Mouse (Mus musculus) heart, adult 2 months (tissue): Measurements from ENCODE around the gene Zfp706. TPM values are rescaled to one million over a fixed set of nuclear protein-coding genes. Genes with fewer than 3 reads are reported as not detected.

Experiments
- DNase-seq, 2 experiments: peaks; one replicate each; pipeline ENCODE4 v3.0.0; 2021
- H3K27ac ChIP-seq: fragments of 200-600 bp; 2 replicates; pipeline ENCODE4 v1.8.1; 2022
- H3K27me3 ChIP-seq: fragments of 200-500 bp; 2 replicates; pipeline ENCODE4 v1.6.1; 2012; ENCODE audit warnings: mild to moderate bottlenecking, low read length, inconsistent platforms, mixed read lengths; ENCODE audit not compliant: control insufficient read depth, insufficient read depth
- H3K36me3 ChIP-seq: fragments of 200-500 bp; 2 replicates; pipeline ENCODE4 v1.6.1; 2012; ENCODE audit warnings: low read length, inconsistent platforms; ENCODE audit not compliant: control insufficient read depth, insufficient read depth
- H3K4me1 ChIP-seq: fragments of 200-500 bp; 2 replicates; pipeline ENCODE4 v1.6.1; 2011; ENCODE audit warnings: low read length; ENCODE audit not compliant: control insufficient read depth, insufficient read depth
- H3K4me3 ChIP-seq: fragments of 200-600 bp; 2 replicates; pipeline ENCODE4 v1.8.1; 2022
- H3K79me2 ChIP-seq: fragments of 200-500 bp; replicated peaks from 2 replicates; pipeline ENCODE4 v1.6.1; 2012; ENCODE audit warnings: mild to moderate bottlenecking, inconsistent platforms, low read length, moderate library complexity, mixed read lengths; ENCODE audit not compliant: control insufficient read depth, insufficient read depth
- H3K9ac ChIP-seq: fragments of 200-500 bp; 2 replicates; pipeline ENCODE4 v1.6.1; 2012; ENCODE audit warnings: low read depth, mild to moderate bottlenecking, control low read depth, inconsistent platforms, low read length, mixed read lengths
- CTCF ChIP-seq: fragments of 200-600 bp; IDR thresholded peaks from 2 replicates; pipeline ENCODE4 v1.8.1; 2022; ENCODE audit warnings: antibody characterized with exemption, mild to moderate bottlenecking, moderate library complexity
- EP300 ChIP-seq: fragments of 200-500 bp; IDR thresholded peaks from 2 replicates; pipeline ENCODE4 v1.6.1; 2011; ENCODE audit warnings: low read depth, low read length, control low read depth; ENCODE audit not compliant: insufficient read depth
- POLR2A ChIP-seq: fragments of 200-500 bp; IDR thresholded peaks from 2 replicates; pipeline ENCODE4 v1.6.1; 2011; ENCODE audit warnings: mild to moderate bottlenecking, low read depth, low read length, control low read depth; ENCODE audit not compliant: insufficient read depth
- WGBS: fragments of 180-500 bp; shearing (Covaris S2); methylation state at CpG from one replicate; pipeline ENCODE4 v1.1.7; 2018; 5-methylcytosine and 5-hydroxymethylcytosine counted together
- intact Hi-C: fragments of 180-260 bp; cut with DNase I; formaldehyde crosslinking; loops from one replicate; pipeline ENCODE4 v1.15.1; 2025
- polyA plus RNA-seq: library from polyadenylated mRNA; depleted of rRNA; stranded (reverse); fragments of >200 nt; gene quantifications from 2 replicates; pipeline ENCODE4 v1.2.3, GENCODE M21; 2012
- total RNA-seq, 2 experiments: library from RNA; stranded (reverse); gene quantifications; 2 replicates each; pipeline ENCODE4 v1.2.3; 2021

Zfp706 gene
- total and polyA plus RNA-seq, 3 experiments, result 61.1 to 240 (median 205) TPM

DNA sequence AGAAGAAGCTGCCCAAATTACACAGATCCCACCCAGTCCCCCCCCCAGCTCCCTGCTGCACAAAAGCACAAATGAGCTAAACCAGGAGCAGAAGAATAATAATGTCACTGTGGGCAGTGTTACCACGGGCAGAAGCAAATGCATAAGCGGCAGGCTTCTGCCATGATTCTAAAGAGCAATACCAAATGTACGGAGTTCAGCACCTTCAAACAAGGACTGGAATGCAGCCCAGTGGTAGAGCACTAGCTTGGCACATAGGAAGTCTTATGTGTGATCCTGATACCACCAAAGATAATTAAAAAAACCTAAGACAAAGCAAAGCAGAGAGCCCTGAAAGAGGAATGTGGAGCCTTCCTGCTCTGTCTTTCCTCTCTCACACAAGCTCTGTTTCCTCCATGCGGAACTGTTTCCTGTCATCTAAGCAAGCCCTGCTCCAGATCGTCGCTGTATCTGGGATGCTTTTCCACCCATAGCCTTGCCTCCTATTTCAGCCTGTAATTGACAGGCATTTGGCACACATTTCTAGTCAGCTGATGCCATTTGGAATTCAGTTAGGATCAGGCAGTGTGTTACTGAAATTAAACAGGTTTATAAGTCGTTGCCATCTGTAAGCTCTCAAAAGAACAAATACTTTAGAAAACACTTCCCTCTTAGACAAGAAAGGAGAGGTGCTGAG is 29.0 kb upstream of the Zfp706 start:
- H3K4me1 ChIP-seq, result peaks cover 2% of the 10 kb centered on the region; the same call in 1 of the 2 replicates
- no peak overlapping the region for H3K4me3 ChIP-seq
- no peaks in the 10 kb centered on the region for H3K27me3 ChIP-seq
- H3K79me2 ChIP-seq, result no peaks in the 10 kb centered on the region
- intact Hi-C loops, result no loop called here
- H3K36me3 ChIP-seq, result no peaks in the 10 kb centered on the region
- H3K27ac ChIP-seq, result no peak overlapping the region
- TF ChIP-seq POLR2A (no peak), EP300 (no peak), CTCF (no peak)
- DNase-seq, result no peak
- H3K9ac ChIP-seq, result no peak overlapping the region
- WGBS, result 19% methylated on average over 7 of the region's 7 CpGs

DNA sequence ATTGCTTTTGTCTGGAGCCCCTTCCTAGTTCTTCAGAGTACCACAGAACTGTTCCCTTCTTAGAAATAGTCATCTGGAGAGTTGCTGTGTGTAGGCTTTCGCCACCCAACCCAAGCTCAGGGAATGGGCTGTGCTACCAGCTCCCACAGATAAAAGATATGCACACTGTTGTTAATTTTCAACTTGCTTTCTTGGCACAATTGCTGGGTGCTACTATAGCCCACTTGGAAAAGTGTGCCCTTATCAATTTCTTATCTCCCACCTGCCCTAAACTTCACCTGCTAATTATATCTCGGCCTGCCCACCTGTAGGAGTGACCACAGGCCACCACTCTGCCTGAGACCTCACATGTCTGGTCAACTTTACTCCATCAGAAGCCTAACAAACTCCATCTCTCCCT is 26.6 kb upstream of the Zfp706 start:
- H3K79me2 ChIP-seq, result no peaks in the 10 kb centered on the region
- H3K9ac ChIP-seq, result no peak overlapping the region
- intact Hi-C loops, result no loop called here
- H3K36me3 ChIP-seq, result no peaks in the 10 kb centered on the region
- DNase-seq, result no peak
- TF ChIP-seq POLR2A, result no peak
- no peak for TF ChIP-seq EP300
- no peak for TF ChIP-seq CTCF
- H3K27me3 ChIP-seq, result no peaks in the 10 kb centered on the region
- no peak overlapping the region for H3K27ac ChIP-seq
- peaks cover 2% of the 10 kb centered on the region; the same call in 1 of the 2 replicates for H3K4me1 ChIP-seq
- 79% methylated on average over 2 of the region's 2 CpGs for WGBS
- H3K4me3 ChIP-seq, result no peak overlapping the region

GRCm38 (mm10) chr15:37033431-37033830 is 25.9 kb upstream of the Zfp706 start:
- Histone ChIP-seq H3K27ac (no peak overlapping the region), H3K4me1 (peaks cover 2% of the 10 kb centered on the region; the same call in 1 of the 2 replicates), H3K79me2 (no peaks in the 10 kb centered on the region), H3K36me3 (no peaks in the 10 kb centered on the region), H3K9ac (no peak overlapping the region), H3K27me3 (no peaks in the 10 kb centered on the region), H3K4me3 (no peak overlapping the region)
- WGBS, result 85% methylated on average over 2 of the region's 2 CpGs
- no peak for DNase-seq
- intact Hi-C loops, result no loop called here
- no peak for TF ChIP-seq EP300
- TF ChIP-seq CTCF, result no peak
- TF ChIP-seq POLR2A, result no peak

- Histone ChIP-seq H3K4me3 (no peak overlapping the region), H3K27me3 (no peaks in the 10 kb centered on the region), H3K36me3 (no peaks in the 10 kb centered on the region), H3K9ac (no peak overlapping the region), H3K27ac (no peak overlapping the region), H3K4me1 (peaks cover 2% of the 10 kb centered on the region; the same call in 1 of the 2 replicates), H3K79me2 (no peaks in the 10 kb centered on the region)
- intact Hi-C loops, result no loop called here
- no peak for DNase-seq
- WGBS, result 40% methylated on average over 6 of the region's 6 CpGs
- TF ChIP-seq CTCF (no peak), POLR2A (no peak), EP300 (no peak)
These were observed 24.0 kb upstream of the Zfp706 start for GRCm38 (mm10) chr15:37031334-37032150.

DNA sequence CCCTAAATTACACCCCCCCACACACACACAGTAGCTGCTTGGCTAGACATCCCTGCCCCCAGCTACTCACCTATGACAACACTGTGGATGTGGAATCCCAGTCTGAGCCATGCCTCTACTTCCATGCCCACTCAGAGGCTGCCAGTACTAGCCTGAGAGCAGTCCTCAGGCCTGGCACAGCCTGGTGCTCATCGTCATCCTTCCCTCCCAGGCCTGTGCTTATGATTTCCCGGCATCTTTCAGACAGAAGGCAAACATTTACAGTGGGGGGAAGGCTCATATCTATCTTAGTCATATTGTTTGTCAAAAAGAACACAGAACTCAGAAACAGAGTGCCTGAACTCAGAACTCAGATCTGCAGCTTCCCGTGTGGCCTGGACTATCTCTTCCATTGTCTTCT is 23.4 kb upstream of the Zfp706 start:
- intact Hi-C loops, result no loop called here
- TF ChIP-seq CTCF (no peak), POLR2A (no peak), EP300 (no peak)
- H3K27me3 ChIP-seq, result no peaks in the 10 kb centered on the region
- WGBS, result 56% methylated on average over 3 of the region's 3 CpGs
- H3K4me3 ChIP-seq, result no peak overlapping the region
- no peaks in the 10 kb centered on the region for H3K4me1 ChIP-seq
- no peaks in the 10 kb centered on the region for H3K79me2 ChIP-seq
- H3K27ac ChIP-seq, result no peak overlapping the region
- no peaks in the 10 kb centered on the region for H3K36me3 ChIP-seq
- no peak overlapping the region for H3K9ac ChIP-seq
- DNase-seq, result no peak

DNA sequence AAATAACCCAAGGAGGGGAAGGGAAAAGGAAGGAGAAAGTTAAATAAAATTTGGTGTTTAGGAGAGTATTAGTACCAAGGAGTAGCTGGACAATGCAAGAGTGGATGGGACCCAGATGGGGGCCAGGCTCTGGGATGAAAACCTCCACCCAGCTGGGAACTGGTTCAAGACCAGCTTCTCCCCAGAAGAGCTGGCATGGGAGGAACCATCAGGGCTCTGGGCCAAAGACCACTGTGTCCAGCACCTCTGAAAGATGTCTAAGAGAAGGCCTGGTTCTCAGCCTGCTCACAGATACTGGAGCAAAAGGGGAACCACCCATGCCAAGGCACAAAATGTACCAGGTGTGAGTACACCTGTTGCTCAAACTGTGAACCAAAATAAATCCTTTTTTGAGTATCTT is 20.4 kb upstream of the Zfp706 start:
- TF ChIP-seq CTCF, result no peak
- TF ChIP-seq EP300, result no peak
- no peak for TF ChIP-seq POLR2A
- H3K27ac ChIP-seq, result no peak overlapping the region
- H3K79me2 ChIP-seq, result no peaks in the 10 kb centered on the region
- H3K4me3 ChIP-seq, result no peak overlapping the region
- no peak overlapping the region for H3K9ac ChIP-seq
- H3K27me3 ChIP-seq, result no peaks in the 10 kb centered on the region
- intact Hi-C loops, result no loop called here
- H3K36me3 ChIP-seq, result no peaks in the 10 kb centered on the region
- H3K4me1 ChIP-seq, result no peaks in the 10 kb centered on the region
- DNase-seq, result no peak
